Mouse (Mus musculus) ES-E14 (cell line): ENCODE data around the gene Iqsec1.

ENCODE experiments used
- CHD2 ChIP-seq: IDR thresholded peaks from 2 replicates; pipeline ENCODE4 v1.6.1; 2014; ENCODE audit warnings: mild to moderate bottlenecking, low read depth, low read length, inconsistent platforms
- HCFC1 ChIP-seq: IDR thresholded peaks from 2 replicates; pipeline ENCODE4 v1.6.1; 2012; ENCODE audit warnings: low read length, inconsistent platforms, borderline replicate concordance; ENCODE audit not compliant: insufficient read depth
- MAFK ChIP-seq: IDR thresholded peaks from 2 replicates; pipeline ENCODE4 v1.6.1; 2014; ENCODE audit warnings: mild to moderate bottlenecking, low read depth, low read length, inconsistent platforms; ENCODE audit not compliant: insufficient read depth
- ZNF384 ChIP-seq: IDR thresholded peaks from 2 replicates; pipeline ENCODE4 v1.6.1; 2012; ENCODE audit warnings: low read depth, low read length, inconsistent platforms

GRCm38 (mm10) chr6:90713650-90714049 lies 274.8 kb downstream of the Iqsec1 start:
- TF ChIP-seq ZNF384 = no peak
- no peak for TF ChIP-seq MAFK
- no peak for TF ChIP-seq CHD2
- TF ChIP-seq HCFC1 = no peak
